Mouse (Mus musculus) Patski (cell line): ENCODE data around the gene Zfp523. TPM values are rescaled to one million over a fixed set of nuclear protein-coding genes. Genes with fewer than 3 reads are reported as not detected.

Source experiments
- ATAC-seq: fragments of 100-300 bp; one replicate; pipeline ENCODE4 v1.8.0; 2021
- CTCF ChIA-PET: fragments of 350-600 bp; sonication (Branson Sonifier 250); formaldehyde crosslinking; loops from one replicate; lab custom pipeline; 2022; ENCODE audit warnings: inconsistent platforms; lab: Charles Lee
- POLR2A ChIA-PET: fragments of 350-600 bp; sonication (Branson Sonifier 250); formaldehyde crosslinking; loops from one replicate; lab custom pipeline; 2022; ENCODE audit warnings: antibody characterized with exemption, inconsistent platforms; lab: Charles Lee
- DNase-seq: peaks from one replicate; pipeline ENCODE4 v3.0.0-alpha.2; 2011; ENCODE audit warnings: low read depth, low spot score
- H3K27me3 ChIP-seq: fragments of 371-371 bp; one replicate; pipeline ENCODE4 v1.5.1; 2021
- CTCF ChIP-seq: fragments of 100-300 bp; IDR thresholded peaks from one replicate; pipeline ENCODE4 v1.5.1; 2021
- in situ Hi-C: fragments of 300-500 bp; cut with MboI; formaldehyde crosslinking; loops from 3 replicates; pipeline ENCODE4 v1.11.1; 2018; ENCODE audit warnings: low pct_unique_long_range_greater_than_20kb, mixed read lengths
- polyA plus RNA-seq: library from polyadenylated mRNA; unstranded; gene quantifications from one replicate; pipeline ENCODE4 v1.2.3, GENCODE M21; 2021

Zfp523 gene
- polyA plus RNA-seq, 1 experiment from 2014 or later: 65.9 TPM

GRCm38 (mm10) chr17:28188313-28188712, 11.4 kb downstream of the Zfp523 start:
- DNase-seq (no peak), ATAC-seq (no peak)
- ChIA-PET CTCF (no interaction called here), POLR2A (interaction anchor here (0.9 kb wide), 1 partner anchor 13 kb away, joined by 3 read pairs; no protein-coding TSS in a partner anchor)
- H3K27me3 ChIP-seq: no peaks in the 10 kb centered on the region
- TF ChIP-seq CTCF: no peak
- in situ Hi-C loops: no loop called here

- no peak for DNase-seq
- no peak for ATAC-seq
- no peak for TF ChIP-seq CTCF
- POLR2A ChIA-PET: interaction anchor here (0.5 kb wide), 1 partner anchor 332 kb away, joined by 3 read pairs; no protein-coding TSS in a partner anchor
- no peaks in the 10 kb centered on the region for H3K27me3 ChIP-seq
- in situ Hi-C loops: no loop called here
- CTCF ChIA-PET: interaction anchor here (1.2 to 1.8 kb wide), 2 partner anchors 11 to 33 kb away, joined by 3 to 4 read pairs; no protein-coding TSS in a partner anchor
Measured at GRCm38 (mm10) chr17:28192754-28193153, 15.8 kb downstream of the Zfp523 start.

- TF ChIP-seq CTCF: no peak
- DNase-seq (no peak), ATAC-seq (no peak)
- in situ Hi-C loops: no loop called here
- no peaks in the 10 kb centered on the region for H3K27me3 ChIP-seq
- ChIA-PET POLR2A (no interaction called here), CTCF (interaction anchor here (0.9 to 1.8 kb wide), 2 partner anchors 11 to 14 kb away, joined by 3 to 6 read pairs; partner anchors contain the start of gene Def6)
Measured at GRCm38 (mm10) chr17:28193559-28193958, 16.6 kb downstream of the Zfp523 start.

- TF ChIP-seq CTCF: no peak
- in situ Hi-C loops: no loop called here
- ATAC-seq: no peak
- no peaks in the 10 kb centered on the region for H3K27me3 ChIP-seq
- DNase-seq: no peak
- ChIA-PET CTCF (interaction anchor here (1.8 kb wide), 1 partner anchor 9 kb away, joined by 6 read pairs; no protein-coding TSS in a partner anchor), POLR2A (no interaction called here)
Measured at GRCm38 (mm10) chr17:28195033-28195432, 18.1 kb downstream of the Zfp523 start.

- no peaks in the 10 kb centered on the region for H3K27me3 ChIP-seq
- TF ChIP-seq CTCF: no peak
- in situ Hi-C loops: no loop called here
- ChIA-PET POLR2A (no interaction called here), CTCF (no interaction called here)
- ATAC-seq (no peak), DNase-seq (no peak)
Measured at GRCm38 (mm10) chr17:28197646-28198045, 20.7 kb downstream of the Zfp523 start.

- in situ Hi-C loops: loop anchor here (25.0 kb wide), 1 partner anchor 335 kb away; the partner anchor contains the start of genes Armc12 and Clpsl2
- no peak for DNase-seq
- H3K27me3 ChIP-seq: no peaks in the 10 kb centered on the region
- TF ChIP-seq CTCF: no peak
- ATAC-seq: no peak
- POLR2A ChIA-PET: no interaction called here
- CTCF ChIA-PET: no interaction called here
Measured at GRCm38 (mm10) chr17:28201982-28202381, 25.1 kb downstream of the Zfp523 start.

GRCm38 (mm10) chr17:28204052-28204720, 27.3 kb downstream of the Zfp523 start:
- in situ Hi-C loops: loop anchor here (25.0 kb wide), 1 partner anchor 333 kb away; the partner anchor contains the start of genes Armc12 and Clpsl2
- ATAC-seq (no peak), DNase-seq (no peak)
- ChIA-PET CTCF (interaction anchor here (1.1 to 1.5 kb wide), 4 partner anchors 10 to 22 kb away, joined by 3 to 6 read pairs (median 4); no protein-coding TSS in a partner anchor), POLR2A (no interaction called here)
- no peak for TF ChIP-seq CTCF
- H3K27me3 ChIP-seq: no peaks in the 10 kb centered on the region

GRCm38 (mm10) chr17:28205443-28205842, 28.5 kb downstream of the Zfp523 start:
- CTCF ChIA-PET: no interaction called here
- ATAC-seq: no peak
- no peak for TF ChIP-seq CTCF
- POLR2A ChIA-PET: no interaction called here
- DNase-seq: no peak
- in situ Hi-C loops: loop anchor here (25.0 kb wide), 1 partner anchor 332 kb away; the partner anchor contains the start of genes Armc12 and Clpsl2
- no peaks in the 10 kb centered on the region for H3K27me3 ChIP-seq

GRCm38 (mm10) chr17:28207092-28207491, 30.2 kb downstream of the Zfp523 start:
- ChIA-PET POLR2A (interaction anchor here (0.9 to 1.6 kb wide), 2 partner anchors 18 to 124 kb away, joined by 3 read pairs; no protein-coding TSS in a partner anchor), CTCF (interaction anchor here (0.9 to 1.7 kb wide), 2 partner anchors 13 to 19 kb away, joined by 3 to 7 read pairs; no protein-coding TSS in a partner anchor)
- ATAC-seq: no peak
- no peaks in the 10 kb centered on the region for H3K27me3 ChIP-seq
- in situ Hi-C loops: loop anchor here (25.0 kb wide), 1 partner anchor 330 kb away; the partner anchor contains the start of genes Armc12 and Clpsl2
- DNase-seq: no peak
- TF ChIP-seq CTCF: no peak

GRCm38 (mm10) chr17:28207591-28208313, 30.8 kb downstream of the Zfp523 start, which contains the start of gene Def6:
Gene Def6, plus strand, starts transcription at chr17:28207778.
- TF ChIP-seq CTCF: no peak
- ATAC-seq: no peak
- no peak for DNase-seq
- no peaks in the 10 kb centered on the region for H3K27me3 ChIP-seq
- CTCF ChIA-PET: interaction anchor here (0.9 to 1.7 kb wide), 3 partner anchors 8 to 18 kb away, joined by 3 to 7 read pairs (median 3); no protein-coding TSS in a partner anchor
- in situ Hi-C loops: loop anchor here (25.0 kb wide), 1 partner anchor 330 kb away; the partner anchor contains the start of genes Armc12 and Clpsl2
- POLR2A ChIA-PET: interaction anchor here (0.9 kb wide), 1 partner anchor 124 kb away, joined by 3 read pairs; no protein-coding TSS in a partner anchor
